Mouse (Mus musculus) heart, embryonic 13.5 days (tissue): ENCODE results near the gene Btn2a2. TPM values are rescaled to one million over a fixed set of nuclear protein-coding genes. Genes with fewer than 3 reads are reported as not detected.
"Not testable (repeated sequence)": the region's sequence is repeated elsewhere in the genome, so short reads cannot be mapped to it uniquely, and the experiment has no call there.

Source experiments
- ATAC-seq: fragments of 200-750 bp; cut with Nextera tagmentation; 2 replicates; pipeline ENCODE4 v1.8.0; 2017; ENCODE audit warnings: moderate TSS enrichment; ENCODE audit not compliant: insufficient number of reproducible peaks, low FRiP score, low TSS enrichment; ENCODE audit errors: extremely low read depth
- H3K27ac ChIP-seq: fragments of 300-500 bp; sonication (generic); replicated peaks from 2 replicates; pipeline ENCODE4 v1.5.1; 2015; ENCODE audit warnings: moderate library complexity, mild to moderate bottlenecking, inconsistent platforms
- H3K27me3 ChIP-seq: fragments of 300-500 bp; sonication (generic); replicated peaks from 2 replicates; pipeline ENCODE4 v1.6.1; 2015; ENCODE audit warnings: mild to moderate bottlenecking, inconsistent platforms
- H3K36me3 ChIP-seq: fragments of 300-500 bp; sonication (generic); 2 replicates; pipeline ENCODE4 v1.6.1; 2015; ENCODE audit warnings: mild to moderate bottlenecking, inconsistent platforms
- H3K4me1 ChIP-seq: fragments of 300-500 bp; sonication (generic); 2 replicates; pipeline ENCODE4 v1.6.1; 2015; ENCODE audit warnings: inconsistent platforms
- H3K4me2 ChIP-seq: fragments of 300-500 bp; sonication (generic); 2 replicates; pipeline ENCODE4 v1.6.1; 2015; ENCODE audit warnings: inconsistent platforms, mild to moderate bottlenecking, moderate library complexity
- H3K4me3 ChIP-seq: fragments of 300-500 bp; sonication (generic); 2 replicates; pipeline ENCODE4 v1.5.1; 2015; ENCODE audit warnings: moderate library complexity, mild to moderate bottlenecking, inconsistent platforms
- H3K9ac ChIP-seq: fragments of 300-500 bp; sonication (generic); 2 replicates; pipeline ENCODE4 v1.6.1; 2015; ENCODE audit warnings: inconsistent platforms, mild to moderate bottlenecking, moderate library complexity
- H3K9me3 ChIP-seq: fragments of 300-500 bp; sonication (generic); 2 replicates; pipeline ENCODE4 v1.6.1; 2016; ENCODE audit warnings: inconsistent platforms
- WGBS: fragments of 180-500 bp; shearing (Covaris S2); methylation state at CpG from one replicate; pipeline ENCODE4 v1.1.7; 2015; ENCODE audit warnings: mixed read lengths; 5-methylcytosine and 5-hydroxymethylcytosine counted together
- polyA plus RNA-seq: library from polyadenylated mRNA; unstranded; fragments of >200 nt; fragmentation: Nextera tagmentation; extraction: Ambion mirVana; gene quantifications from 2 replicates; pipeline ENCODE4 v1.2.1, GENCODE M21; 2015

Gene Btn2a2
- 0.45 and 0.82 TPM in 2 replicates for polyA plus RNA-seq

- Histone ChIP-seq H3K9me3 (no peaks in the 10 kb centered on the region), H3K9ac (peak within 1 kb of the TSS; percentile 69), H3K27me3 (peaks cover 8% of the 10 kb centered on the region; the same call in 1 of the 2 replicates), H3K27ac (no peak within 1 kb of the TSS), H3K4me1 (peaks cover 31% of the 10 kb centered on the region), H3K4me3 (peak within 1 kb of the TSS; percentile 50), H3K4me2 (peak within 1 kb of the TSS; percentile 79), H3K36me3 (no peaks in the 10 kb centered on the region)
- peak; percentile 88 for ATAC-seq
- WGBS, result 4% methylated on average over 14 of the region's 14 CpGs
Measured at GRCm38 (mm10) chr13:23488400-23489322, at the start of gene Btn2a2. Btn2a2 (minus strand) TSS chr13:23488857.

- H3K36me3 ChIP-seq, result no peaks in the 10 kb centered on the region
- no peak overlapping the region for H3K4me3 ChIP-seq
- no peaks in the 10 kb centered on the region for H3K27me3 ChIP-seq
- H3K9me3 ChIP-seq, result no peaks in the 10 kb centered on the region
- H3K4me1 ChIP-seq, result peaks cover 37% of the 10 kb centered on the region
- 83% methylated on average over 5 of the region's 5 CpGs for WGBS
- no peak overlapping the region for H3K9ac ChIP-seq
- ATAC-seq, result no peak
- H3K27ac ChIP-seq, result no peak overlapping the region
- H3K4me2 ChIP-seq, result no peak overlapping the region
Measured at GRCm38 (mm10) chr13:23538249-23538648, 49.6 kb upstream of the Btn2a2 start.

- Histone ChIP-seq H3K9ac (0 out of 2 replicates have a peak overlapping the region, but pooled peaks have one; percentile 84), H3K4me1 (peaks cover 41% of the 10 kb centered on the region), H3K36me3 (no peaks in the 10 kb centered on the region), H3K27ac (no peak overlapping the region), H3K27me3 (no peaks in the 10 kb centered on the region), H3K9me3 (no peaks in the 10 kb centered on the region), H3K4me2 (peak overlapping the region; percentile 81), H3K4me3 (peak overlapping the region; percentile 70)
- no peak for ATAC-seq
- 75% methylated on average over 3 of the region's 3 CpGs for WGBS
Measured at GRCm38 (mm10) chr13:23537006-23537710, 48.5 kb upstream of the Btn2a2 start.

GRCm38 (mm10) chr13:23536076-23536822 lies 47.6 kb upstream of the Btn2a2 start:
- 27% methylated on average over 7 of the region's 7 CpGs for WGBS
- peak overlapping the region; percentile 70 for H3K4me3 ChIP-seq
- peak overlapping the region; percentile 84 for H3K9ac ChIP-seq
- H3K27ac ChIP-seq, result peak overlapping the region; percentile 99
- H3K4me1 ChIP-seq, result peaks cover 42% of the 10 kb centered on the region
- no peaks in the 10 kb centered on the region for H3K27me3 ChIP-seq
- ATAC-seq, result no peak
- no peaks in the 10 kb centered on the region for H3K36me3 ChIP-seq
- H3K4me2 ChIP-seq, result peak overlapping the region; percentile 81
- H3K9me3 ChIP-seq, result no peaks in the 10 kb centered on the region

- H3K36me3 ChIP-seq, H3K9me3 ChIP-seq, H3K27me3 ChIP-seq: not testable (repeated sequence)
- Histone ChIP-seq H3K9ac (peak within 1 kb of the TSS; percentile 84), H3K4me3 (peak within 1 kb of the TSS; percentile 70), H3K4me1 (peaks cover 42% of the 10 kb centered on the region), H3K4me2 (peak within 1 kb of the TSS; percentile 81), H3K27ac (peak within 1 kb of the TSS; percentile 99)
- peak; percentile 87 for ATAC-seq
- 1% methylated on average over 49 of the region's 62 CpGs for WGBS
Measured at GRCm38 (mm10) chr13:23535137-23536075, 46.7 kb upstream of the Btn2a2 start, which contains the start of gene Hist1h3g. Hist1h3g (plus strand) TSS chr13:23535422.

GRCm38 (mm10) chr13:23534368-23535131 lies 45.9 kb upstream of the Btn2a2 start:
- H3K4me3 ChIP-seq, result peak overlapping the region; percentile 70
- under 1% methylated on average over 15 of the region's 15 CpGs for WGBS
- no peaks in the 10 kb centered on the region for H3K36me3 ChIP-seq
- H3K9me3 ChIP-seq, result no peaks in the 10 kb centered on the region
- peak overlapping the region; percentile 81 for H3K4me2 ChIP-seq
- H3K4me1 ChIP-seq, result peaks cover 42% of the 10 kb centered on the region
- peak overlapping the region; percentile 84 for H3K9ac ChIP-seq
- H3K27me3 ChIP-seq, result no peaks in the 10 kb centered on the region
- no peak for ATAC-seq
- peak overlapping the region; percentile 99 for H3K27ac ChIP-seq

- Histone ChIP-seq H3K9ac (peak within 1 kb of the TSS; percentile 84), H3K4me3 (peak within 1 kb of the TSS; percentile 70), H3K4me2 (peak within 1 kb of the TSS; percentile 81), H3K4me1 (peaks cover 47% of the 10 kb centered on the region), H3K27ac (peak within 1 kb of the TSS; percentile 99)
- 1% methylated on average over 29 of the region's 53 CpGs for WGBS
- not testable (repeated sequence) for H3K9me3 ChIP-seq, H3K27me3 ChIP-seq, ATAC-seq, H3K36me3 ChIP-seq
Measured at GRCm38 (mm10) chr13:23533560-23534367, 45.1 kb upstream of the Btn2a2 start, which contains the start of gene Hist1h2af. Hist1h2af (plus strand) TSS chr13:23533906.

GRCm38 (mm10) chr13:23532262-23533075 lies 43.8 kb upstream of the Btn2a2 start:
- peaks cover 49% of the 10 kb centered on the region for H3K4me1 ChIP-seq
- H3K9me3 ChIP-seq, result no peaks in the 10 kb centered on the region
- H3K27me3 ChIP-seq, result no peaks in the 10 kb centered on the region
- H3K4me3 ChIP-seq, result peak overlapping the region; percentile 70
- peak overlapping the region; percentile 81 for H3K4me2 ChIP-seq
- no peak for ATAC-seq
- peak overlapping the region; percentile 92 for H3K9ac ChIP-seq
- peak overlapping the region; percentile 99 for H3K27ac ChIP-seq
- H3K36me3 ChIP-seq, result no peaks in the 10 kb centered on the region
- WGBS, result 25% methylated on average over 9 of the region's 9 CpGs
